Mouse (Mus musculus): ENCODE results near the gene Vmn2r79. TPM values are rescaled to one million over a fixed set of nuclear protein-coding genes. Genes with fewer than 3 reads are reported as not detected.
"Not testable (repeated sequence)": the region's sequence is repeated elsewhere in the genome, so short reads cannot be mapped to it uniquely, and the experiment has no call there.

The Vmn2r79 gene
- not detected in 2 replicates for polyA plus RNA-seq (2015; fragmentation: Nextera tagmentation; extraction: Ambion mirVana)

- ATAC-seq (ENCODE audit: insufficient read depth, low FRiP score, low read depth); H3K4me1 ChIP-seq; H3K4me2 ChIP-seq; H3K4me3 ChIP-seq (replicated peaks); H3K9me3 ChIP-seq; H3K27me3 ChIP-seq (replicated peaks); H3K27ac ChIP-seq; H3K9ac ChIP-seq; H3K36me3 ChIP-seq: not testable (repeated sequence)
- 91% methylated on average over 1 of the region's 1 CpGs for WGBS
These were observed at the start of gene Vmn2r79 for GRCm38 (mm10) chr7:86995815-86996214. Gene Vmn2r79 (plus strand): TSS chr7:86996115.

GRCm38 (mm10) chr7:86994700-86995099, 1.2 kb upstream of the Vmn2r79 start:
- no peaks in the 10 kb centered on the region for H3K27me3 ChIP-seq (replicated peaks)
- no peak for ATAC-seq (ENCODE audit: insufficient read depth, low FRiP score, low read depth)
- no peak overlapping the region for H3K4me3 ChIP-seq (replicated peaks)
- H3K4me2 ChIP-seq: no peak overlapping the region
- H3K27ac ChIP-seq: no peak overlapping the region
- H3K4me1 ChIP-seq: no peaks in the 10 kb centered on the region
- 38% methylated on average over 1 of the region's 1 CpGs for WGBS
- H3K9me3 ChIP-seq: no peaks in the 10 kb centered on the region
- H3K36me3 ChIP-seq: no peaks in the 10 kb centered on the region
- no peak overlapping the region for H3K9ac ChIP-seq

GRCm38 (mm10) chr7:87026486-87026885, 30.6 kb downstream of the Vmn2r79 start:
- not testable (repeated sequence) for H3K9me3 ChIP-seq; H3K4me2 ChIP-seq; H3K9ac ChIP-seq; H3K27me3 ChIP-seq (replicated peaks); H3K27ac ChIP-seq; H3K36me3 ChIP-seq; H3K4me1 ChIP-seq; H3K4me3 ChIP-seq (replicated peaks); ATAC-seq (ENCODE audit: insufficient read depth, low FRiP score, low read depth)

GRCm38 (mm10) chr7:87063576-87063975, 67.7 kb downstream of the Vmn2r79 start:
- H3K27ac ChIP-seq: no peak overlapping the region

More at GRCm38 (mm10) chr7:87063576-87063975, 67.7 kb downstream of the Vmn2r79 start:
- H3K4me2 ChIP-seq: no peak overlapping the region
- no peak overlapping the region for H3K9ac ChIP-seq
- no peaks in the 10 kb centered on the region for H3K4me1 ChIP-seq
- no peak overlapping the region for H3K4me3 ChIP-seq (replicated peaks)
- WGBS: 62% methylated on average over 4 of the region's 4 CpGs
- H3K27me3 ChIP-seq (replicated peaks): no peaks in the 10 kb centered on the region
- H3K9me3 ChIP-seq: no peaks in the 10 kb centered on the region
- no peaks in the 10 kb centered on the region for H3K36me3 ChIP-seq
- ATAC-seq (ENCODE audit: insufficient read depth, low FRiP score, low read depth): no peak

Other genes with a start within 250 kb of the Vmn2r79 start
- gene Folh1, start 220.2 kb upstream of the Vmn2r79 start, polyA plus RNA-seq (2015; fragmentation: Nextera tagmentation; extraction: Ambion mirVana): 0.08 and 0.10 TPM in 2 replicates
- not detected in 2 replicates for gene Vmn2r77, start 201.1 kb upstream of the Vmn2r79 start, polyA plus RNA-seq (2015; fragmentation: Nextera tagmentation; extraction: Ambion mirVana)
- gene Vmn2r78, start 81.0 kb upstream of the Vmn2r79 start, polyA plus RNA-seq (2015; fragmentation: Nextera tagmentation; extraction: Ambion mirVana): not detected in 2 replicates
- 3.6 and 4.6 TPM in 2 replicates for gene Nox4, start 250.0 kb downstream of the Vmn2r79 start, polyA plus RNA-seq (2015; fragmentation: Nextera tagmentation; extraction: Ambion mirVana)

All from stomach, embryonic 15.5 days (tissue).